Mouse (Mus musculus) limb, embryonic 14.5 days (tissue): ENCODE results near the gene Depdc1b. TPM values are rescaled to one million over a fixed set of nuclear protein-coding genes. Genes with fewer than 3 reads are reported as not detected.

ENCODE experiments used
- ATAC-seq: fragments of 200-750 bp; cut with Nextera tagmentation; 2 replicates; pipeline ENCODE4 v1.8.0; 2017; ENCODE audit warnings: low read depth, moderate number of reproducible peaks, moderate TSS enrichment; ENCODE audit not compliant: low FRiP score
- DNase-seq: peaks from one replicate; pipeline ENCODE4 v3.0.0-alpha.2; 2015; ENCODE audit warnings: low spot score
- H3K27ac ChIP-seq: fragments of 300-500 bp; sonication (generic); replicated peaks from 2 replicates; pipeline ENCODE4 v1.5.1; 2014; ENCODE audit warnings: low read depth, mild to moderate bottlenecking, low read length, moderate library complexity, mixed read lengths
- H3K27me3 ChIP-seq: fragments of 300-500 bp; sonication (generic); 2 replicates; pipeline ENCODE4 v1.6.1; 2014; ENCODE audit warnings: low read length, mixed read lengths; ENCODE audit not compliant: control insufficient read depth, insufficient read depth
- H3K36me3 ChIP-seq: fragments of 300-500 bp; sonication (generic); 2 replicates; pipeline ENCODE4 v1.6.1; 2014; ENCODE audit warnings: mild to moderate bottlenecking, low read length, moderate library complexity, mixed read lengths; ENCODE audit not compliant: control insufficient read depth, insufficient read depth
- H3K4me1 ChIP-seq: fragments of 300-500 bp; sonication (generic); 2 replicates; pipeline ENCODE4 v1.6.1; 2014; ENCODE audit warnings: antibody characterized with exemption, low read length, mixed read lengths; ENCODE audit not compliant: control insufficient read depth, insufficient read depth
- H3K4me2 ChIP-seq: fragments of 300-500 bp; sonication (generic); replicated peaks from 2 replicates; pipeline ENCODE4 v1.6.1; 2014; ENCODE audit warnings: low read depth, mild to moderate bottlenecking, low read length, moderate library complexity; ENCODE audit not compliant: severe bottlenecking
- H3K4me3 ChIP-seq: fragments of 300-500 bp; sonication (generic); replicated peaks from 2 replicates; pipeline ENCODE4 v1.5.1; 2014; ENCODE audit warnings: low read length
- H3K9ac ChIP-seq: fragments of 300-500 bp; sonication (generic); 2 replicates; pipeline ENCODE4 v1.6.1; 2014; ENCODE audit warnings: mild to moderate bottlenecking, low read depth, low read length, moderate library complexity; ENCODE audit not compliant: severe bottlenecking
- H3K9me3 ChIP-seq: fragments of 300-500 bp; sonication (generic); 2 replicates; pipeline ENCODE4 v1.6.1; 2016; ENCODE audit warnings: low read length; ENCODE audit not compliant: control insufficient read depth
- POLR2A ChIP-seq: fragments of 200-500 bp; IDR thresholded peaks from 2 replicates; pipeline ENCODE4 v1.8.0; 2012; ENCODE audit warnings: inconsistent platforms, mild to moderate bottlenecking, moderate library complexity, borderline replicate concordance; ENCODE audit not compliant: insufficient read depth, insufficient read length; ENCODE audit errors: extremely low read depth
- WGBS: fragments of 180-500 bp; shearing (Covaris S2); extraction: QIAGEN DNeasy Blood & Tissue Kit; methylation state at CpG from one replicate; pipeline ENCODE4 v1.1.7; 2014; 5-methylcytosine and 5-hydroxymethylcytosine counted together
- polyA plus RNA-seq, 2 experiments: library from polyadenylated mRNA; depleted of rRNA in 1 of 2; stranded (reverse) in 1 of 2; unstranded in 1 of 2; fragments of >200 nt; fragmentation: Nextera tagmentation in 1 of 2; extraction: Ambion mirVana in 1 of 2; gene quantifications; 2 replicates each; pipeline versions ENCODE4 v1.2.1 to v1.2.3; 2012 to 2014

Depdc1b gene
- polyA plus RNA-seq, 2 experiments, result 6.4 to 7.1 TPM

DNA sequence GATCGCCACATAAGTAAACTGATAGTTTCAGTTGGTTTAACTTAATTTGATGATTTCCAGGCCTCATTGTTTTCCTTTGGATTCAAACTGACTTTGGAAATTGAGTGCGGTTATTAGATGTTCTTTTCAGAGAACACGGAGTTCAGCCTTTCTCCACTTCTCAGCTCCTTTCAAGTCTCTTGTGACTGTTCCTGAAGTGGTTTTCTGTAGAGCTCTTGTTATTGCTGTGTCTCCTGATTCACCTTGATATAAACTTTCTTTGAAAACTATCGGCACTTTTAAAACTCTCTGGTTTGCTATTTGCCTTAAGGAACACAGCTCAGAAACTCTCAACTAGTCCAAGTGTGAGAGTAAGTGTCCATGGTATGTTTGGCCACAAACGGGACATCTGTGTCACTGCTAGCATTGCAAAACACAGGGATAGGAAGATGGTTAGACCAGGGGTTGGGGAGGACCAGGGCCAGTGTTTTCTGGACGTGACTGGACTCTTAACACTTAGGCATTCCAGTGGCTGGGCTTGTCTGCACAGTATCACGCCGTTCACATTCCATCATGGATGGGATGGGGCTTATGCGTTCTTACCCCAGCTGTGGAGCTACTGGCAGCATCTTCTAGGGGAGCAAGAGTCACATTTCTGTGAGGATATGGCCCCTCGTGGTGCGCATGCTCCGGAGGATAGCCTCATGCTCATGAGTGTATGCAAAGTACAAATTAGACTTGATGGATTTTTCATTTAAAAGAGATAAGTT, 38.8 kb downstream of the Depdc1b start:
- DNase-seq (no peak), ATAC-seq (no peak)
- TF ChIP-seq POLR2A, result no peak
- Histone ChIP-seq H3K27me3 (no peaks in the 10 kb centered on the region), H3K4me2 (no peak overlapping the region), H3K9ac (no peak overlapping the region), H3K27ac (no peak overlapping the region), H3K9me3 (no peaks in the 10 kb centered on the region), H3K4me1 (no peaks in the 10 kb centered on the region), H3K36me3 (no peaks in the 10 kb centered on the region), H3K4me3 (no peak overlapping the region)
- WGBS, result 80% methylated on average over 12 of the region's 12 CpGs

- 82% methylated on average over 10 of the region's 10 CpGs for WGBS
- Histone ChIP-seq H3K9ac (no peak overlapping the region), H3K4me1 (no peaks in the 10 kb centered on the region), H3K36me3 (no peaks in the 10 kb centered on the region), H3K27ac (no peak overlapping the region), H3K9me3 (no peaks in the 10 kb centered on the region), H3K27me3 (no peaks in the 10 kb centered on the region), H3K4me2 (no peak overlapping the region), H3K4me3 (no peak overlapping the region)
- no peak for ATAC-seq
- TF ChIP-seq POLR2A, result no peak
- DNase-seq, result no peak
Observed at GRCm38 (mm10) chr13:108357362-108357761, 41.2 kb downstream of the Depdc1b start.

DNA sequence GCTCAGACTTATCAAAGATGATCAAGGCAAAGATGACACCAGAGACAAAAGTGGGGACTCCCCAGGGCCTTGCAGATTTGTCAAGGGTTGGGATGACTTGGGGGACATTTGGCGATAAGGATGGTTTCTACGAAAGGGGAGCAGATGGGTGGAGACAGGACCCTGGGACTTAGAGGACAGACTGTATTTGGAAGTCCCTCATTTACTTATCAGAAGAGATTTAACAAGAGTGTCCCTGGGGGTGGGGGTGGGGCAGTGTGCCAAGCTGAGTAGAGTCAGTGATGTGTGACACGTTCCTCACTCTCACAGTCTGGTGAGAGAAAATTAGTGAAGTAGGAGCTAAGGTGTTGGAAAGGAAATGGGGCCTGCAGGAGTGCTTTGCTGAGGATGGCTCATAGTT, 42.1 kb downstream of the Depdc1b start:
- no peak for ATAC-seq
- Histone ChIP-seq H3K36me3 (no peaks in the 10 kb centered on the region), H3K4me2 (no peak overlapping the region), H3K9me3 (no peaks in the 10 kb centered on the region), H3K4me1 (no peaks in the 10 kb centered on the region), H3K27ac (no peak overlapping the region), H3K4me3 (no peak overlapping the region), H3K27me3 (no peaks in the 10 kb centered on the region), H3K9ac (no peak overlapping the region)
- no peak for DNase-seq
- 57% methylated on average over 3 of the region's 3 CpGs for WGBS
- no peak for TF ChIP-seq POLR2A

DNA sequence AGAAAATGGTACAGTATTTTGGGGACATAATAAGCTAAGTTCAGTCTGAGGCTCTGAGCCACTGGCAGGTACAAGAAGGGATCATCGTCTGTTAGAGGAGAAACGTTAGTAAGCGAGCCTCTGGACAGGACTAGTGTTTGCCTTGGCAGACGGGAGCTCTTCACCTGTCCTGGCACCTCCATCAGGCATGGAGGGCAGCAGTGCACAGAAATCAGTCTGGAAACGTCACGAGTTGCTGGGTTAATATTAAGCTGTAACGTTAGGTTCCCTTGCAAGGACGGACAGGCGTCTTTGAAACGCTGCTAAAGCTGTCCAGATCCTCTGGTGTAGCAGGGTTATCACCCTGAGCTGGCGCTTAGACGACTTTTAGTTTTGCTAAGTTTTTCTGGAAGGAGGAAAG, 51.4 kb downstream of the Depdc1b start:
- no peaks in the 10 kb centered on the region for H3K4me1 ChIP-seq
- no peak overlapping the region for H3K4me2 ChIP-seq
- DNase-seq (no peak), ATAC-seq (no peak)
- no peaks in the 10 kb centered on the region for H3K9me3 ChIP-seq
- peaks cover 3% of the 10 kb centered on the region; the same call in 1 of the 2 replicates for H3K36me3 ChIP-seq
- H3K9ac ChIP-seq, result no peak overlapping the region
- WGBS, result 97% methylated on average over 12 of the region's 12 CpGs
- no peaks in the 10 kb centered on the region for H3K27me3 ChIP-seq
- no peak overlapping the region for H3K4me3 ChIP-seq
- H3K27ac ChIP-seq, result no peak overlapping the region
- no peak for TF ChIP-seq POLR2A

DNA sequence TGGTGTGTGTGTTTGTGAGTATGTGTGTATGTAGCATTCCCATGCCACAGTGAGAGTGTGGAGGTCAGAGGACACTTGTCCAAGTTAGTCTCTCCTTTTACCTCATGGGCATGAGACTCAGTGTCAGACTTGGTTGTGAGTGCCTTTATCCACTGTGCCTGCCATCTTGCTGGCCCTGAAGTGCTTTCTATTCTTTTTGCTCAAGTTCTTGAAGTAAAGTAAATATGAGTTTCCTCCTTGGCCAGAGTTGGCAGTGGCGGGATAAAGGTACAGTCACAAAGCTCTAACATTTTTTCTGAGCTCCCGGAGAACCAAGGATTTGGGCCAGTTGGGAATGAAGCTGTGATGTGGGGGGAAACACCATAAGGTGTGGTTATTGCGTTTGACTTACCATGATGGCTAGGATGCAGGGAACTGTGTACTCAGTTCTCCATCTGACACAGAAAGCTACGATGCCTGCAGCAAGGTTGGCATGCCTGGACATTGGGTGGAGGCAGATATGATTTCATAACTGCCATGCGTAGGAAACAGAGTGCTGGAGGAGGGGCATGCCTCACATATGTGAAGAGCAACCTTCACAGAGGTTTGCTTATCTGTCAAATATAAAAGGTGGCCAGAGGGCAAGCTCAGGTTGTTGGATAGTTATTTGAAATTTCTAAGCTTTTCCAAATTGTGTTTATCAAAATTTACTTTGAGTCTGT, 54.3 kb downstream of the Depdc1b start:
- peaks cover 5% of the 10 kb centered on the region for H3K36me3 ChIP-seq
- H3K4me1 ChIP-seq, result no peaks in the 10 kb centered on the region
- ATAC-seq (no peak), DNase-seq (no peak)
- WGBS, result 84% methylated on average over 5 of the region's 5 CpGs
- no peak overlapping the region for H3K4me3 ChIP-seq
- H3K9me3 ChIP-seq, result no peaks in the 10 kb centered on the region
- no peak overlapping the region for H3K4me2 ChIP-seq
- H3K9ac ChIP-seq, result no peak overlapping the region
- TF ChIP-seq POLR2A, result no peak
- H3K27ac ChIP-seq, result no peak overlapping the region
- no peaks in the 10 kb centered on the region for H3K27me3 ChIP-seq
